Mouse (Mus musculus): ENCODE measurements around the gene Camta1.

DNA sequence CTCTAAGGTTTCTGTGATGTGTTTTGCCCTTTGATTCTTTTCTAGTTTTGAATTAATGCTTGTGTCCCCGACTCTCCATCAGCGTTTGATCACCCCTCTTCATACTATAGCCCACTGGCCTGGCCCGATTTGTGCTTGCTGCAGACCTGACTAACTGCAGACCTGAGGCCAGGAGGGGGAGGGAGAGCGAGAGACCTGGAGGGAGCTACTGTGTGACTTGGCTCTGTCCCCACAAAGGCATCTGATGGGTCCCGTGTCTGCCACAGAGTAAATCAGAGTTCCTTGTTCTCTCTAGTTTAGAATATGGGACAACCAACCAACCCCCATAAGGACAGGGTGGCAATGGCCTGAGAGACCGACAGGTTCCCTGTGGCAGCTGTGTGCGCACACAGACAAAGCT lies 522.7 kb downstream of the Camta1 start:
- no peak for TF ChIP-seq GATA1 (IDR thresholded peaks at IDR 0.05; ENCODE audit: low read length)
- no peak for TF ChIP-seq TAL1 (IDR thresholded peaks at IDR 0.05; ENCODE audit: low read length)
